Comparison of ENCODE assay signal across 8 mouse cellular contexts in genomic region chr11:52282420-52282773, GRCm38 (mm10). TPM values are rescaled to one million over a fixed set of nuclear protein-coding genes. Genes with fewer than 3 reads are reported as not detected.
DNase-seq lines count a peak whose midpoint lies in the region; ATAC-seq and TF ChIP-seq lines count a peak whose summit lies in the region.

No protein-coding gene starts in this region.

- H3K4me1 ChIP-seq in spleen, adult 2 months (ENCODE audit: control insufficient read depth, insufficient read depth, insufficient read length): peaks cover 11% of the 10 kb centered on the region; the same call in 1 of the 2 replicates
- peaks cover 41% of the 10 kb centered on the region for H3K4me1 ChIP-seq in limb, embryonic 15.5 days
- peaks cover 30% of the 10 kb centered on the region; the same call in 1 of the 2 replicates for H3K4me1 ChIP-seq in stomach, embryonic 16.5 days (ENCODE audit: control insufficient read depth, insufficient read depth, low read length)

- no peak for ATAC-seq in limb, embryonic 15.5 days (ENCODE audit: insufficient number of reproducible peaks, low FRiP score, low TSS enrichment, low read depth)
- ATAC-seq in stomach, embryonic 16.5 days (ENCODE audit: insufficient read depth, low FRiP score): no peak

- H3K4me2 ChIP-seq in limb, embryonic 15.5 days: peak overlapping the region; percentile 95
- peak overlapping the region; percentile 99 for H3K4me2 ChIP-seq in stomach, embryonic 16.5 days (ENCODE audit: low read depth, low read length)

- peak overlapping the region; percentile 73 for H3K4me3 ChIP-seq in spleen, adult 2 months (ENCODE audit: extremely low read depth, insufficient read depth, insufficient read length)
- peak overlapping the region; percentile 65 for H3K4me3 ChIP-seq in limb, embryonic 15.5 days
- peak overlapping the region; percentile 65 for H3K4me3 ChIP-seq in stomach, embryonic 16.5 days (replicated peaks; ENCODE audit: low read length)

- TF ChIP-seq CTCF in spleen, adult 2 months (IDR thresholded peaks at IDR 0.05; ENCODE audit: extremely low read depth, insufficient read depth, insufficient read length, insufficient replicate concordance): no peak

- intact Hi-C loops in gastrocnemius, postnatal 14 days (cut with DNase I; ENCODE audit: low total_unique reads): no loop called here

- peak overlapping the region; percentile 55 for H3K9ac ChIP-seq in limb, embryonic 15.5 days
- H3K9ac ChIP-seq in stomach, embryonic 16.5 days (ENCODE audit: low read length): peak overlapping the region; percentile 81

- no peaks in the 10 kb centered on the region; the same call in 1 of the 2 replicates for H3K36me3 ChIP-seq in spleen, adult 2 months (ENCODE audit: control insufficient read depth, insufficient read depth, low read length)
- H3K36me3 ChIP-seq in limb, embryonic 15.5 days: 0 out of 2 replicates have a peak, but pooled peaks cover 2% of the 10 kb centered on the region
- H3K36me3 ChIP-seq in stomach, embryonic 16.5 days (ENCODE audit: control insufficient read depth, insufficient read depth, low read length): no peaks in the 10 kb centered on the region

- WGBS in spleen, adult 2 months: 6% methylated on average over 19 of the region's 19 CpGs
- WGBS in limb, embryonic 15.5 days: under 1% methylated on average over 19 of the region's 19 CpGs
- 3% methylated on average over 19 of the region's 19 CpGs for whole genome bisulfite sequencing in stomach, embryonic 16.5 days

- no peaks in the 10 kb centered on the region for H3K9me3 ChIP-seq in limb, embryonic 15.5 days
- no peaks in the 10 kb centered on the region for H3K9me3 ChIP-seq in stomach, embryonic 16.5 days (replicated peaks; ENCODE audit: control insufficient read depth, low read length)

- peak overlapping the region; percentile 92 for H3K27ac ChIP-seq in spleen, adult 2 months (ENCODE audit: insufficient read depth, low read length)
- H3K27ac ChIP-seq in limb, embryonic 15.5 days: no peak overlapping the region
- H3K27ac ChIP-seq in stomach, embryonic 16.5 days (ENCODE audit: low read length): no peak overlapping the region

- DNase-seq in adrenal gland, postnatal 14 days: peak; percentile 72
- no peak for DNase-seq in adrenal gland, adult 8-10 months
- no peak for DNase-seq in spleen, adult 2 months (ENCODE audit: low read depth in 1 of 2, low spot score in 2 of 2)
- DNase-seq in spleen, postnatal 10 days (ENCODE audit: low spot score in 2 of 2): no peak
- DNase-seq in B cell, adult 2 months: no peak
- no peak for DNase-seq in gastrocnemius, postnatal 14 days

- TF ChIP-seq POLR2A in spleen, adult 2 months (IDR thresholded peaks at IDR 0.05; ENCODE audit: low read depth, low read length): no peak

- peaks cover 10% of the 10 kb centered on the region for H3K27me3 ChIP-seq in spleen, adult 2 months (ENCODE audit: control insufficient read depth, insufficient read depth, low read length)
- H3K27me3 ChIP-seq in limb, embryonic 15.5 days: peaks cover 53% of the 10 kb centered on the region
- H3K27me3 ChIP-seq in stomach, embryonic 16.5 days (ENCODE audit: control insufficient read depth, insufficient read depth, low read length): no peaks in the 10 kb centered on the region

RNA-seq across cellular contexts. Expression of gene Tcf7, which starts 0.4 kb away (rescaled TPM):
- 41.6 and 78.5 TPM in 2 replicates for total RNA-seq in adrenal gland, postnatal 14 days (2021)
- 10 to 100 TPM; 36.9 to 81.7 (median 55.2) TPM for total RNA-seq in adrenal gland, adult 8-10 months (2022)
- polyA plus RNA-seq in spleen, adult 2 months (2012; rRNA removed): 139 and 165 TPM in 2 replicates
- 9.6 and 9.8 TPM in 2 replicates for polyA plus RNA-seq in limb, embryonic 15.5 days (2015; fragmentation: Nextera tagmentation; extraction: Ambion mirVana)
- polyA plus RNA-seq in stomach, embryonic 16.5 days (2015; fragmentation: Nextera tagmentation; extraction: Ambion mirVana): 2.8 TPM in 2 replicates
- 1 to 10 TPM; 1.9 to 2.0 TPM for total RNA-seq in gastrocnemius, postnatal 14 days (2021)

RNA-seq across cellular contexts. Expression of gene Skp1a, which starts 50.6 kb away (rescaled TPM):
- 321 and 322 TPM in 2 replicates for total RNA-seq in adrenal gland, postnatal 14 days (2021)
- 100 to 1,000 TPM; 463 to 561 (median 519) TPM for total RNA-seq in adrenal gland, adult 8-10 months (2022)
- polyA plus RNA-seq in spleen, adult 2 months (2012; rRNA removed): 4.5 and 6.3 TPM in 2 replicates
- 702 and 744 TPM in 2 replicates for polyA plus RNA-seq in limb, embryonic 15.5 days (2015; fragmentation: Nextera tagmentation; extraction: Ambion mirVana)
- polyA plus RNA-seq in stomach, embryonic 16.5 days (2015; fragmentation: Nextera tagmentation; extraction: Ambion mirVana): 650 and 654 TPM in 2 replicates
- total RNA-seq in gastrocnemius, postnatal 14 days (2021): 100 to 1,000 TPM; 244 to 247 TPM

Comparison
In these comparisons a context has a peak if more than half of its experiments do, and no peak if none do; other contexts are left out.
1. RNA of gene Tcf7, which starts 0.4 kb away (total RNA-seq): 36.9 to 81.7 TPM in adrenal gland, adult 8-10 months and 41.6 to 78.5 TPM in adrenal gland, postnatal 14 days; 1.9 to 2.0 TPM in gastrocnemius, postnatal 14 days; every median in the first group is over 10 times any median in the second.
2. Peak in every context shown above with its lines, with median percentiles within 50 percentile points of each other: H3K4me3 ChIP-seq.